Mouse (Mus musculus): ENCODE measurements around the gene Mrps5. TPM values are rescaled to one million over a fixed set of nuclear protein-coding genes. Genes with fewer than 3 reads are reported as not detected.

Gene Mrps5
- polyA plus RNA-seq, 1 experiment from 2014 or later = 126 TPM

DNA sequence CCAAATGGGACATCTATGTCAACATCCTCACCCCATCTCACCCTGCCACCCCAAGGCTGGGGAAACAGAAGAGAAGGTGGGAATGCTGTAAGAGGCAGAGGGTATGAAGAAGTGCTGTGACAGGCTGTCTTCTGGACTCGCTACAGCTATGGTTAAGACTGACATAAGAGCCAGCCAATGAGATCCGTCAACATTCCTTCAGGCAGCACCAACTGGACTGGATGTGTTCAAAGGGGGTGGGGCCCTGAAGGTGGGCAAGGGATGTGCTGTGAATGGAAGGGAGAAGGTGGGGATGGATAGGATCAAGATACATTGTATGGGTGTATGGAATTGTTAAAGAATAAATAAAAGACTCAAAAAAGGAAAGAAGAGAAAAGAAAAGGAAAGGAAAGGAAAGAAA, 45.6 kb downstream of the Mrps5 start:
- no peak for ATAC-seq
- 69% methylated on average over 2 of the region's 2 CpGs for WGBS

DNA sequence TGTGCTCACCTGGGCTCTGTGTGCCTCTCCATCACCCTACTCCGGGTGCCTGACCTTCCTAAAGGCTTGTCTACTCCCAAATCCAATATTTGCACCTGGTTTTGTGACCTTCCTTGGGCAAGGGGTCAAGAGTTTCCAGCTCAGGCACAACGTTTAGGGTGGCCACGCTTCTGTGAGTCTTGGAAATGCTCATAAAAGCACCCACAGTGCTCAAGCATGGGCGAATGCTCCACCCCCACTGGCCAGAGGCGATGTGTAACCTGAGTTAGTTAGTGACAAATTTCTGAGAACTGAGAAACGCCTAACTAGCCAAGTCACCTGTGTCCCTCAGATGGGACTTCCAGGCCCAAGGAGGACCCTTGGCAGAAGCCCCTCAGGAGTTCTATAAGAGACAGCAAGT, 48.6 kb downstream of the Mrps5 start:
- Histone ChIP-seq H3K36me3 (ENCODE audit: control insufficient read depth, insufficient read depth, low read length) (no peaks in the 10 kb centered on the region), H3K4me1 (ENCODE audit: control insufficient read depth, insufficient read depth, low read depth, low read length) (no peaks in the 10 kb centered on the region), H3K27ac (ENCODE audit: low read depth, low read length) (no peak overlapping the region), H3K4me2 (ENCODE audit: low read length) (no peak overlapping the region), H3K27me3 (replicated peaks; ENCODE audit: control insufficient read depth, insufficient read depth, low read length) (no peaks in the 10 kb centered on the region), H3K9ac (ENCODE audit: low read depth, low read length) (no peak overlapping the region), H3K4me3 (ENCODE audit: low read length) (no peak overlapping the region), H3K9me3 (ENCODE audit: control insufficient read depth, low read length) (no peaks in the 10 kb centered on the region)
- WGBS = 75% methylated on average over 6 of the region's 6 CpGs
- ATAC-seq = no peak

More for the DNA sequence above, 45.6 kb downstream of the Mrps5 start:
- H3K4me1 ChIP-seq (ENCODE audit: control insufficient read depth, insufficient read depth, low read depth, low read length) = no peaks in the 10 kb centered on the region
- no peaks in the 10 kb centered on the region for H3K36me3 ChIP-seq (ENCODE audit: control insufficient read depth, insufficient read depth, low read length)
- H3K27ac ChIP-seq (ENCODE audit: low read depth, low read length) = no peak overlapping the region
- H3K9me3 ChIP-seq (ENCODE audit: control insufficient read depth, low read length) = no peaks in the 10 kb centered on the region
- H3K27me3 ChIP-seq (replicated peaks; ENCODE audit: control insufficient read depth, insufficient read depth, low read length) = no peaks in the 10 kb centered on the region
- H3K4me3 ChIP-seq (ENCODE audit: low read length) = no peak overlapping the region
- no peak overlapping the region for H3K4me2 ChIP-seq (ENCODE audit: low read length)
- no peak overlapping the region for H3K9ac ChIP-seq (ENCODE audit: low read depth, low read length)

DNA sequence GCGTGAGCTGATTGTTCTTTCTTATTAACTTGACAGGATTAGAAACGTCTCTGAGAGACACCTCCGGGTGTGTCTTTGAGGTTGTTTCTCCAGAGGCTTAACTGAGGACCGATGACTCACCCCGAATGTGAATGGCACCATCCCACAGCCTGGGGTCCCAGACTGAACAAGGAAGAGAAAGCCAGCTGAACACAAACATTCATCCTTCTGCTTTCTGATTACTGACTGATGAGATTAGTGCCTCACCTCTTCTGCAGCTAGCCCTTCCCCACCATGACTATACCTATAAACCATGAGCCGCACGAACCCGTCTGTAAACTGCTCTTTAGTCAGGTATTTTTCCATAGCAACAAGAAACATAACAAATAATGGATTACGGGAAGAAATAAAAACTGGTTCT, 52.0 kb downstream of the Mrps5 start:
- no peak overlapping the region for H3K4me3 ChIP-seq (ENCODE audit: low read length)
- ATAC-seq = no peak
- H3K27ac ChIP-seq (ENCODE audit: low read depth, low read length) = no peak overlapping the region
- H3K4me1 ChIP-seq (ENCODE audit: control insufficient read depth, insufficient read depth, low read depth, low read length) = no peaks in the 10 kb centered on the region
- H3K9me3 ChIP-seq (ENCODE audit: control insufficient read depth, low read length) = no peaks in the 10 kb centered on the region
- H3K4me2 ChIP-seq (ENCODE audit: low read length) = no peak overlapping the region
- H3K27me3 ChIP-seq (replicated peaks; ENCODE audit: control insufficient read depth, insufficient read depth, low read length) = no peaks in the 10 kb centered on the region
- WGBS = 82% methylated on average over 9 of the region's 9 CpGs
- H3K9ac ChIP-seq (ENCODE audit: low read depth, low read length) = no peak overlapping the region
- H3K36me3 ChIP-seq (ENCODE audit: control insufficient read depth, insufficient read depth, low read length) = no peaks in the 10 kb centered on the region

DNA sequence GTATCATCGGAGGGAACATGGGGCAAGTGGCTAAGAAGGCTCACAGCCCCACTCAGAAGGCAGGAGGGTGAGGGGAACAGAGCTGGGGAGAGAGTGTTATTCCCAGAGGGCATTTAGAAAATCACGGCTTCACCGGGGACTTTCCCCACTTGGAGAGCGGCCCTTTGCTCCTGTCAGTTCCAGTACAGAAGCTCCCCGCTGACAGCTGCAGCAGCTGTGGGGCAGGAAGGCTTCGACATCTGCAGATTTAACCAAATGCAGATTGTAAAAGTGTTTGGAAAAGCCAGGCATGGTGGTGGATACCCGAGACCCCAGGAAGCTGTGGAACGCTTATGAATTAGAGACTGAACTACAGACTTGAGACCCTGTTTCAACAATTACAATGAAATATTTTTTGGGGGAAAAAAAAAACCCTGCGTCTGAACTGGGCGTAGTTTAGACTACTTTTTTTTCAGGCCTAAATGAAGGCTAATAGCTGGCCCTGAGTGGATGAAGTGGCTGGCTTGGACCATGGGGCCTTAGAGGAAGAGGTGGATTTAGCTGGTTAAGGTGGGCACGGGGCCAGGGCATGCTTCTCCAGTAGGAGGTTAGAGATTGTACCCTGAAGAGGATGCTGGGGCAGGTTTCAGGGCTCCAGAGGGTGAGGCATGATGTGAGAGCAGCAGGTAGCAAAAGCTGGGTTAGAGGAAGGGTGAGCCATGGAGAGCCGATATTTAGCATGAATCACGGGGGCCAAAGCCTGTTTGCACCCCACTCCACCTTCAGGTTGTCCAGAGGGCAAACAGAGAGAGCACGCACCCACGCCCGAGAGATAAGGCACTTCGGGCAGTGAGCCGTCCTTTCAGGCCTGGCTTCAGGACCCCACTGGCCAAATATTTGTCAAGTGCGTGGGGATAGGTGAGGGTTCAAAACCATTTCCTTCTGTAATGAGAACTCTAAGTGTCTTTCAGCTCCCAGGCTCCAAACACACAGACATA, 57.0 kb downstream of the Mrps5 start:
- no peak for ATAC-seq
- no peaks in the 10 kb centered on the region for H3K36me3 ChIP-seq (ENCODE audit: control insufficient read depth, insufficient read depth, low read length)
- WGBS = 74% methylated on average over 19 of the region's 19 CpGs

DNA sequence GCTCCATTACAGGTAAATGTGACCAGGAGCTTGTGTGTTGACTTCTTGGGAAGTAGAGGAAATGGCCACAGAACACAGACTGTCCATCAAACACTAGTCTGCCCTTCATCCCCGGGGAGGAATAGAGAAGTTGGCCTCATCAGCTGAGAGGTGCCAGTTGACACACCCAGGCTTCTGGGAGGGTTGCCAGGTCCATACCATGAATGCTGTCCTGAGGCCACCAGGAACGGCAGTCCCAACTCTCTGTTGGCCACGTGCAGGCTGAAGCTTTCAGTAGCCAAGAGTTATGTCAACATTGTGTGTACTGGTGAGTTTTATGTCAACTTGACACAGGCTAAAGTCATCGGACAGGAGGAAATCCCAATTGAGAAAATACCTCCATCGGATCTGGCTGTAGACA, 59.9 kb downstream of the Mrps5 start:
- no peaks in the 10 kb centered on the region for H3K4me1 ChIP-seq (ENCODE audit: control insufficient read depth, insufficient read depth, low read depth, low read length)
- no peak overlapping the region for H3K9ac ChIP-seq (ENCODE audit: low read depth, low read length)
- no peak overlapping the region for H3K4me3 ChIP-seq (ENCODE audit: low read length)
- no peak overlapping the region for H3K27ac ChIP-seq (ENCODE audit: low read depth, low read length)
- WGBS = 79% methylated on average over 5 of the region's 5 CpGs
- no peaks in the 10 kb centered on the region for H3K9me3 ChIP-seq (ENCODE audit: control insufficient read depth, low read length)
- no peak for ATAC-seq
- H3K4me2 ChIP-seq (ENCODE audit: low read length) = no peak overlapping the region
- no peaks in the 10 kb centered on the region for H3K27me3 ChIP-seq (replicated peaks; ENCODE audit: control insufficient read depth, insufficient read depth, low read length)
- no peaks in the 10 kb centered on the region for H3K36me3 ChIP-seq (ENCODE audit: control insufficient read depth, insufficient read depth, low read length)

More for the DNA sequence above, 57.0 kb downstream of the Mrps5 start:
- Histone ChIP-seq H3K4me2 (ENCODE audit: low read length) (no peak overlapping the region), H3K4me1 (ENCODE audit: control insufficient read depth, insufficient read depth, low read depth, low read length) (no peaks in the 10 kb centered on the region), H3K9ac (ENCODE audit: low read depth, low read length) (no peak overlapping the region), H3K9me3 (ENCODE audit: control insufficient read depth, low read length) (no peaks in the 10 kb centered on the region), H3K4me3 (ENCODE audit: low read length) (no peak overlapping the region), H3K27ac (ENCODE audit: low read depth, low read length) (no peak overlapping the region), H3K27me3 (replicated peaks; ENCODE audit: control insufficient read depth, insufficient read depth, low read length) (no peaks in the 10 kb centered on the region)

DNA sequence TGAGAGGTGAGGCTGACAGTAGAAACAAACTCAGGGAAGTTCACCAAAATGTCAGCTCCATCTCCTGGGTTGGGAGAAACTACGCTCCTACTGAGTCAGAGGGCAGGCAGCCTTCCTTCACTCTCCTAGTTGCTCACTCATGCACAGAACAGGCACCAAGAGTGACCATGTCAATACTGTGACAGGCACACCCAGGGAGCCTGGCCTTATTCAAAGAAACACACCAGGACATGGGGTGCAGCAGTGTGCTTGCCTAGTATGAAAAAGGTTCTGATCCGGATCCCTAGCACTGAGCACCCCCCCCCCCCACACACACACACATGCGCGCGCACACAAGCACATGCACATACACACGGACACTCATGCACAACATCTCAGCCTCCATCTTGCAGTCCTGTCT, 61.1 kb downstream of the Mrps5 start:
- 96% methylated on average over 6 of the region's 6 CpGs for WGBS
- no peak for ATAC-seq
- no peak overlapping the region for H3K27ac ChIP-seq (ENCODE audit: low read depth, low read length)
- H3K27me3 ChIP-seq (replicated peaks; ENCODE audit: control insufficient read depth, insufficient read depth, low read length) = no peaks in the 10 kb centered on the region
- H3K9me3 ChIP-seq (ENCODE audit: control insufficient read depth, low read length) = no peaks in the 10 kb centered on the region
- H3K4me2 ChIP-seq (ENCODE audit: low read length) = no peak overlapping the region
- H3K36me3 ChIP-seq (ENCODE audit: control insufficient read depth, insufficient read depth, low read length) = no peaks in the 10 kb centered on the region
- no peak overlapping the region for H3K4me3 ChIP-seq (ENCODE audit: low read length)
- H3K4me1 ChIP-seq (ENCODE audit: control insufficient read depth, insufficient read depth, low read depth, low read length) = no peaks in the 10 kb centered on the region
- H3K9ac ChIP-seq (ENCODE audit: low read depth, low read length) = no peak overlapping the region

DNA sequence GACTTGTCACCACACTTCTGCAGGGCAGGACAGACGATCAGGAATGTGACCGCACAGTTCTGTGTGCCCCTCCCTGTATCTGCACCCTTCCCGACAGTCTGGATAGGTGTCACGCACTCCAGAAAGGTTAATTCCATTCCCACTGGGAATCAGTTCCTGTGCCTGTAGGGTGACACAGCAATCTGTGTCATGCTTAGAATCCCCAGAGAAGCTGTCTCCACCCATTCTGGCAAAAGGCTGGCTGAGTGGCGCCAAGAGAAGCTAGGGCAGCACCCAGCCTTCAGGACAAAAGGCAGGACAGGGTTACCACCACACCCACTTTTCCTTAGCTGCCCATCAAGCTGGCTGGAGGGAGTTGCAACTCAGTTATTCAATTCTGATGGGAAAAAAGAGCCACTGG, 62.9 kb downstream of the Mrps5 start:
- Histone ChIP-seq H3K27me3 (replicated peaks; ENCODE audit: control insufficient read depth, insufficient read depth, low read length) (peaks cover 8% of the 10 kb centered on the region), H3K4me1 (ENCODE audit: control insufficient read depth, insufficient read depth, low read depth, low read length) (no peaks in the 10 kb centered on the region), H3K36me3 (ENCODE audit: control insufficient read depth, insufficient read depth, low read length) (no peaks in the 10 kb centered on the region), H3K9ac (ENCODE audit: low read depth, low read length) (no peak overlapping the region), H3K4me2 (ENCODE audit: low read length) (no peak overlapping the region), H3K4me3 (ENCODE audit: low read length) (no peak overlapping the region), H3K9me3 (ENCODE audit: control insufficient read depth, low read length) (no peaks in the 10 kb centered on the region), H3K27ac (ENCODE audit: low read depth, low read length) (no peak overlapping the region)
- no peak for ATAC-seq
- WGBS = 80% methylated on average over 5 of the region's 5 CpGs

DNA sequence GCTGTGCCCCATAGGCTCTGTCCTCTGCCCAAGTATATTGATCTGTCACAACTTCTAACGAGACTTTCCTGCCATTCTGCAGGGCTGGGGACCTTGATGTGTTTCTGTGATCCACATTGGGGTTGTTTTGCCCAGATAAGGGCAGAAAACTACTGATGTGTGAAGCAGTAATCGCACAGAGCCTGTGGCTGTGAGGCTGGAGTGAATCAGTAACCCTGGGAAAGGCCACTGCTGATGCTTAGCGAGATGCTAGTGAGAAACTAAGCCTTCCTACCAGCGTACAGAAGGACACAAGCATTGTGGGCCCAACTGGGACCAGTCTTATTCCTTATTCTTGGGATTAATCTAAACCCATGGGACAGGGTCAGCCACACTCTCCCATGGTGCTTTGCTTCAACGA, 64.6 kb downstream of the Mrps5 start:
- no peak overlapping the region for H3K27ac ChIP-seq (ENCODE audit: low read depth, low read length)

DNA sequence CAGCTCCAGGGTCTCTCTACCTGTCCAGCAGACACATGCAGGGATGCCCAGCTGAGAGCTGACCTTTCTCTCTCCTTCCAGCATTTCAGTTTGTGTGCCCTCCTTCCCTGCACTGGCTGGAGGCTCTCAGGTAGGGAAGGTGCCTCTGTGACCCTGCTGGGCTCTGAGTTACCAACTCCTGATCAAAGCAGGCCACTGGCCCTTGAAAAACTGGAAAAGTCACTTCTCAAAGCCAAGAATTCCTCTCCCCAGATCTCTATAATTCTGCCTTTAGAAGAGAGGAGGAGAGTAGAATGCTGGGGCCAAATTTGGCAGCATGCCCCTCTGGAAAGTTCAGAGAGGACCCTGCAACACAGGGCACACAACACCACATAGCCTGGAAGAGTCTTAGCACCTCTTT, 65.3 kb downstream of the Mrps5 start:
- no peak overlapping the region for H3K4me2 ChIP-seq (ENCODE audit: low read length)
- H3K27me3 ChIP-seq (replicated peaks; ENCODE audit: control insufficient read depth, insufficient read depth, low read length) = peaks cover 19% of the 10 kb centered on the region
- ATAC-seq = no peak

More for the DNA sequence above, 64.6 kb downstream of the Mrps5 start:
- no peaks in the 10 kb centered on the region for H3K9me3 ChIP-seq (ENCODE audit: control insufficient read depth, low read length)
- no peak overlapping the region for H3K4me2 ChIP-seq (ENCODE audit: low read length)
- peaks cover 14% of the 10 kb centered on the region for H3K27me3 ChIP-seq (replicated peaks; ENCODE audit: control insufficient read depth, insufficient read depth, low read length)
- WGBS = 73% methylated on average over 5 of the region's 5 CpGs
- no peak overlapping the region for H3K9ac ChIP-seq (ENCODE audit: low read depth, low read length)
- H3K4me1 ChIP-seq (ENCODE audit: control insufficient read depth, insufficient read depth, low read depth, low read length) = peaks cover 8% of the 10 kb centered on the region; the same call in 1 of the 2 replicates
- no peaks in the 10 kb centered on the region for H3K36me3 ChIP-seq (ENCODE audit: control insufficient read depth, insufficient read depth, low read length)
- ATAC-seq = no peak
- no peak overlapping the region for H3K4me3 ChIP-seq (ENCODE audit: low read length)

More for the DNA sequence above, 65.3 kb downstream of the Mrps5 start:
- Histone ChIP-seq H3K4me1 (ENCODE audit: control insufficient read depth, insufficient read depth, low read depth, low read length) (peaks cover 9% of the 10 kb centered on the region; the same call in 1 of the 2 replicates), H3K36me3 (ENCODE audit: control insufficient read depth, insufficient read depth, low read length) (no peaks in the 10 kb centered on the region), H3K9me3 (ENCODE audit: control insufficient read depth, low read length) (no peaks in the 10 kb centered on the region), H3K4me3 (ENCODE audit: low read length) (no peak overlapping the region), H3K27ac (ENCODE audit: low read depth, low read length) (no peak overlapping the region), H3K9ac (ENCODE audit: low read depth, low read length) (no peak overlapping the region)

Data from hindbrain, embryonic 16.5 days (tissue).